Mouse (Mus musculus): Measurements from ENCODE around the gene Serp2.

- TF ChIP-seq POLR2A (IDR thresholded peaks at IDR 0.05; ENCODE audit: insufficient read depth, low read length), result no peak
- no peak for TF ChIP-seq CTCF (IDR thresholded peaks at IDR 0.05; ENCODE audit: low read depth, low read length)
- no peak for TF ChIP-seq EP300 (IDR thresholded peaks at IDR 0.05; ENCODE audit: insufficient read depth, low read depth, low read length)
Observed at GRCm38 (mm10) chr14:76566193-76566592, 9.5 kb upstream of the Serp2 start.
